Mouse (Mus musculus): ENCODE results near the gene Coq7. TPM values are rescaled to one million over a fixed set of nuclear protein-coding genes. Genes with fewer than 3 reads are reported as not detected.

The Coq7 gene
- total and polyA plus RNA-seq, 3 experiments = 59.5 to 66.2 TPM; not detected in 1

DNA sequence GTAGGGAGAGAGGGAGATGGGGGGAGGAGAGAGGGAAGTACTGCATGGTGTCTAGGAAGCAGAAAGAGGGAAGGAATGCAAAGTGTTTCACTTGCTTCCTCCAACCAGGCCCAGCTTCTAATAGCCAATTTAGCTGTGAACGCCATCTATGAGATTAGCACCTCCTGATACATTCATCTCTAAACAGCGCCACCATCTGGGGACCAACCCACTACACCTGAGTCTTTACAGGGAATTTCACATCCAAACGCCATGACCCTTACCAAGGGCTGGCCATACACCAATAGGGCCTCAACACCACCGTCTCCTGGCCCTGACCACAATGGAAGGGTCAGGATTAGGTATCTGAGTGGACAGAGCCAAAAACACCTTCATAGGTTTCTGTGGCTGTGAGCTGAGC lies 20.7 kb upstream of the Coq7 start:
- Histone ChIP-seq H3K9me3 (replicated peaks; ENCODE audit: insufficient read depth, low read length) (no peaks in the 10 kb centered on the region), H3K9ac (ENCODE audit: control insufficient read depth, low read depth, low read length, poor library complexity, severe bottlenecking) (no peak overlapping the region)

DNA sequence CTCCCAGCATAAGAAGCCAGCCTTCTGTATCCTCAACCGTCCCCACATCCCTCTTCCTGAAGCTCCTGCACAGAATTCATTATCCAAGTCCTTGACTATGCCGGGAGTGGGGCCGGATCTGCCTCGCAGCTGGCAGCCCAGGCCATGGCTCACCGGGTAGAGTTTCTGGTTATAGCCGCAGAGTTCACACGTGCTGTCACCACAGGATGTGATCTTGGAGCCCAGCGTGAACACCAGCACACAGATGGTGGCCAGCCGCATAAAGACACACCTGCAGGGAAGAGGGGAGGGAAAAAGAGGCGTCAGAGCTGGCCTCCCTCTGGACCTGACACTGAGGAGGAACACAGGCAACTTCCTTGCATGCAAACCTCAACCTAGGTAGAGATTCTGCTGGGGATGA lies 14.3 kb upstream of the Coq7 start:
- Histone ChIP-seq H3K27me3 (ENCODE audit: control insufficient read depth in 1 of 2, insufficient read depth in 2 of 2, low read length in 2 of 2) (peaks cover 0 to 7% of the 10 kb centered on the region in 2 experiments; a peak in 3 of 4 replicates), H3K36me3 (ENCODE audit: control insufficient read depth in 1 of 2, insufficient read depth in 2 of 2, low read length in 2 of 2) (no peaks in the 10 kb centered on the region), H3K4me1 (ENCODE audit: control insufficient read depth in 1 of 2, insufficient read depth in 2 of 2, low read length in 2 of 2) (no peaks in the 10 kb centered on the region), H3K9ac (ENCODE audit: control insufficient read depth, low read depth, low read length, poor library complexity, severe bottlenecking) (no peak overlapping the region), H3K9me3 (replicated peaks; ENCODE audit: insufficient read depth, low read length) (no peaks in the 10 kb centered on the region), H3K79me2 (ENCODE audit: control insufficient read depth, insufficient read depth, low read length, poor library complexity) (no peaks in the 10 kb centered on the region), H3K27ac (ENCODE audit: control insufficient read depth, low read depth, low read length) (no peak overlapping the region), H3K4me3 (ENCODE audit: control insufficient read depth in 1 of 2, insufficient read depth in 1 of 2, low read depth in 2 of 2, low read length in 2 of 2) (no peak overlapping the region)
- TF ChIP-seq MYB (IDR thresholded peaks at IDR 0.05; ENCODE audit: low read depth, low read length) = no peak
- TF ChIP-seq POLR2AphosphoS2 (IDR thresholded peaks at IDR 0.05; ENCODE audit: low read length) = no peak
- no peak for TF ChIP-seq MEF2A (IDR thresholded peaks at IDR 0.05; ENCODE audit: extremely low read depth, insufficient replicate concordance, low read depth, low read length, poor library complexity, severe bottlenecking)
- TF ChIP-seq ELF1 (IDR thresholded peaks at IDR 0.05; ENCODE audit: low read depth, low read length) = no peak
- no peak for TF ChIP-seq CHD1 (IDR thresholded peaks at IDR 0.05; ENCODE audit: low read depth, low read length)
- no peak for TF ChIP-seq ZNF384 (IDR thresholded peaks at IDR 0.05; ENCODE audit: low read depth, low read length)
- TF ChIP-seq BHLHE40 (IDR thresholded peaks at IDR 0.05; ENCODE audit: borderline replicate concordance, low read depth, low read length) = no peak
- no peak for DNase-seq (ENCODE audit: low read depth, low spot score)

More for the DNA sequence above, 20.7 kb upstream of the Coq7 start:
- Histone ChIP-seq H3K36me3 (ENCODE audit: control insufficient read depth in 1 of 2, insufficient read depth in 2 of 2, low read length in 2 of 2) (no peaks in the 10 kb centered on the region), H3K27me3 (ENCODE audit: control insufficient read depth in 1 of 2, insufficient read depth in 2 of 2, low read length in 2 of 2) (no peaks in the 10 kb centered on the region), H3K4me3 (ENCODE audit: control insufficient read depth in 1 of 2, insufficient read depth in 1 of 2, low read depth in 2 of 2, low read length in 2 of 2) (no peak overlapping the region), H3K4me1 (ENCODE audit: control insufficient read depth in 1 of 2, insufficient read depth in 2 of 2, low read length in 2 of 2) (no peaks in the 10 kb centered on the region), H3K27ac (ENCODE audit: control insufficient read depth, low read depth, low read length) (no peak overlapping the region), H3K79me2 (ENCODE audit: control insufficient read depth, insufficient read depth, low read length, poor library complexity) (no peaks in the 10 kb centered on the region)
- TF ChIP-seq CTCF (IDR thresholded peaks at IDR 0.05 in 2 of 3, conservative IDR thresholded peaks at IDR 0.05 in 1 of 3; ENCODE audit: control insufficient read depth in 1 of 3, insufficient read depth in 1 of 3, low read depth in 2 of 3, low read length in 3 of 3, poor library complexity in 1 of 3, severe bottlenecking in 1 of 3) (peak; percentile 7 to 19 (median 12); a peak in 1 of 6 replicates), MAX (IDR thresholded peaks at IDR 0.05; ENCODE audit: low read length) (no peak), SMC3 (IDR thresholded peaks at IDR 0.05; ENCODE audit: low read depth, low read length) (0 out of 2 replicates have a peak, but pooled peaks have one; percentile 18)
- peak; percentile 4 for DNase-seq (ENCODE audit: low read depth, low spot score)

DNA sequence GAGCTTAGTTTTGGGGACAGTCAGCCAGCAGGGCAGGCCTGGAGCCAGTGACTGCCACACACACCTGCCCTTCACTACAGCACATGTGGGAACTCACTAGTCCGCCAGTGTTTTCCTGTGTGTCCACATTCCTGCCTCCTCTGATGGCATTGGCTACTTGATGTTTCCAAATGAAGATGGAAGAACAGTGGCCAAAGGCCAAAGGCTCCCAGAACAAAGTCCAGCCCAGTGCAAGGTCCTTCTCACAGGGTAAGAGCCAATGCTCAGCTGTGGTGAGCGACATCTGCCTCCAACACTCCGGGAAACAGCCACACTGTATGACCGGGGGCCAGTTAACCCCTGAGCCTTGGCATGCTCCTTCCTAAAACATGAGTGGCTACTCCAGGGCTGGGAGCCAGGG lies 11.0 kb upstream of the Coq7 start:
- DNase-seq (ENCODE audit: low read depth, low spot score) = no peak
- Histone ChIP-seq H3K4me1 (ENCODE audit: control insufficient read depth in 1 of 2, insufficient read depth in 2 of 2, low read length in 2 of 2) (no peaks in the 10 kb centered on the region), H3K4me3 (ENCODE audit: control insufficient read depth in 1 of 2, insufficient read depth in 1 of 2, low read depth in 2 of 2, low read length in 2 of 2) (no peak overlapping the region), H3K9ac (ENCODE audit: control insufficient read depth, low read depth, low read length, poor library complexity, severe bottlenecking) (no peak overlapping the region), H3K9me3 (replicated peaks; ENCODE audit: insufficient read depth, low read length) (no peaks in the 10 kb centered on the region), H3K27ac (ENCODE audit: control insufficient read depth, low read depth, low read length) (no peak overlapping the region), H3K36me3 (ENCODE audit: control insufficient read depth in 1 of 2, insufficient read depth in 2 of 2, low read length in 2 of 2) (no peaks in the 10 kb centered on the region), H3K27me3 (ENCODE audit: control insufficient read depth in 1 of 2, insufficient read depth in 2 of 2, low read length in 2 of 2) (peaks cover 1 to 7% of the 10 kb centered on the region in 2 experiments), H3K79me2 (ENCODE audit: control insufficient read depth, insufficient read depth, low read length, poor library complexity) (no peaks in the 10 kb centered on the region)
- TF ChIP-seq HCFC1 (IDR thresholded peaks at IDR 0.05; ENCODE audit: low read depth, low read length) = no peak
- TF ChIP-seq ZC3H11A (IDR thresholded peaks at IDR 0.05; ENCODE audit: low read depth, low read length) = no peak
- TF ChIP-seq RCOR1 (IDR thresholded peaks at IDR 0.05; ENCODE audit: low read depth, low read length) = no peak
- TF ChIP-seq MEF2A (IDR thresholded peaks at IDR 0.05; ENCODE audit: extremely low read depth, insufficient replicate concordance, low read depth, low read length, poor library complexity, severe bottlenecking) = no peak
- TF ChIP-seq CHD1 (IDR thresholded peaks at IDR 0.05; ENCODE audit: low read depth, low read length) = no peak
- TF ChIP-seq TBP (IDR thresholded peaks at IDR 0.05; ENCODE audit: low read depth, low read length) = no peak
- no peak for TF ChIP-seq MAFK (IDR thresholded peaks at IDR 0.05; ENCODE audit: borderline replicate concordance, low read depth, low read length)
- TF ChIP-seq ZNF384 (IDR thresholded peaks at IDR 0.05; ENCODE audit: low read depth, low read length) = no peak
- TF ChIP-seq RAD21 (IDR thresholded peaks at IDR 0.05; ENCODE audit: low read depth, low read length) = no peak
